Mouse (Mus musculus): Measurements from ENCODE around the gene Cops9. TPM values are rescaled to one million over a fixed set of nuclear protein-coding genes. Genes with fewer than 3 reads are reported as not detected.
A peak's percentile ranks its signal among the peaks of the same experiment; 100 is the strongest.

Gene Cops9
- 414 and 584 TPM in 2 replicates for polyA plus RNA-seq (2014; fragmentation: Nextera tagmentation; extraction: Ambion mirVana)

GRCm38 (mm10) chr1:92641514-92642272, at the start of gene Cops9:
Gene Cops9 (minus strand): TSS chr1:92641985.
- H3K27ac ChIP-seq (ENCODE audit: low read depth, low read length) = peak within 1 kb of the TSS; percentile 52
- WGBS = 2% methylated on average over 50 of the region's 50 CpGs
- H3K4me2 ChIP-seq (replicated peaks; ENCODE audit: low read depth, low read length) = peak within 1 kb of the TSS; percentile 93
- H3K9me3 ChIP-seq (ENCODE audit: control insufficient read depth, low read length) = no peaks in the 10 kb centered on the region
- ATAC-seq (ENCODE audit: low FRiP score, low TSS enrichment) = peak; percentile 91
- peaks cover 27% of the 10 kb centered on the region for H3K36me3 ChIP-seq (ENCODE audit: control insufficient read depth, insufficient read depth, low read length)
- H3K4me3 ChIP-seq (ENCODE audit: low read length) = peak within 1 kb of the TSS; percentile 83
- H3K4me1 ChIP-seq (ENCODE audit: control insufficient read depth, insufficient read depth, low read length) = peaks cover 10% of the 10 kb centered on the region; the same call in 1 of the 2 replicates
- H3K9ac ChIP-seq (ENCODE audit: low read depth, low read length) = peak within 1 kb of the TSS; percentile 86
- no peaks in the 10 kb centered on the region for H3K27me3 ChIP-seq (ENCODE audit: control insufficient read depth, insufficient read depth, low read length)

- Histone ChIP-seq H3K27ac (ENCODE audit: low read depth, low read length) (no peak overlapping the region), H3K4me3 (ENCODE audit: low read length) (no peak overlapping the region), H3K36me3 (ENCODE audit: control insufficient read depth, insufficient read depth, low read length) (no peaks in the 10 kb centered on the region), H3K9me3 (ENCODE audit: control insufficient read depth, low read length) (no peaks in the 10 kb centered on the region), H3K4me2 (replicated peaks; ENCODE audit: low read depth, low read length) (no peak overlapping the region), H3K4me1 (ENCODE audit: control insufficient read depth, insufficient read depth, low read length) (peaks cover 10% of the 10 kb centered on the region), H3K9ac (ENCODE audit: low read depth, low read length) (no peak overlapping the region), H3K27me3 (ENCODE audit: control insufficient read depth, insufficient read depth, low read length) (peaks cover 5% of the 10 kb centered on the region)
- ATAC-seq (ENCODE audit: low FRiP score, low TSS enrichment) = no peak
- 86% methylated on average over 3 of the region's 3 CpGs for WGBS
Observed at GRCm38 (mm10) chr1:92691166-92691844, 49.5 kb upstream of the Cops9 start.

DNA sequence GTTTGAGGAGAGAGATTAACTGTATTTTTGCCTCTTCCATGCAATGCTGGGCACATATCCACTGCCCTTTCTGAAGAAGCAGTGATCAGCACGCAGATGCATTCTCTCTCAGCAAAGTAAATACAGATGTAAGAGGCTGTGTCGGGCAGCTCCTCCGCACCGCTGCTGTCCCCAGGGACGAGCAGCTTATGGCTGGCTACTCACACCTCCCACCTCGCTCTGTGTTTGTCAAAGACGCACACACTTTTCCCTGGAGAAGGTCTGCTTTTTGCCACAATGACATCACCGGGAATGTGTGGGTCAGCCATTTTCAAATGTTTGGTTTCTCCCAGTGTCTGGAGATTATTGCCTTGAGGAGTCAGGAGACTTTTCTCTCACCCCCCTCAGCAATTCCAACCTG, 45.2 kb upstream of the Cops9 start:
- Histone ChIP-seq H3K9me3 (ENCODE audit: control insufficient read depth, low read length) (no peaks in the 10 kb centered on the region), H3K4me3 (ENCODE audit: low read length) (no peak overlapping the region), H3K27ac (ENCODE audit: low read depth, low read length) (peak overlapping the region; percentile 24; the same call in 1 of the 2 replicates), H3K4me2 (replicated peaks; ENCODE audit: low read depth, low read length) (no peak overlapping the region), H3K36me3 (ENCODE audit: control insufficient read depth, insufficient read depth, low read length) (no peaks in the 10 kb centered on the region), H3K27me3 (ENCODE audit: control insufficient read depth, insufficient read depth, low read length) (peaks cover 5% of the 10 kb centered on the region), H3K9ac (ENCODE audit: low read depth, low read length) (no peak overlapping the region), H3K4me1 (ENCODE audit: control insufficient read depth, insufficient read depth, low read length) (peaks cover 20% of the 10 kb centered on the region)
- peak; percentile 48; the same call in 1 of the 2 replicates for ATAC-seq (ENCODE audit: low FRiP score, low TSS enrichment)
- WGBS = 16% methylated on average over 8 of the region's 8 CpGs

DNA sequence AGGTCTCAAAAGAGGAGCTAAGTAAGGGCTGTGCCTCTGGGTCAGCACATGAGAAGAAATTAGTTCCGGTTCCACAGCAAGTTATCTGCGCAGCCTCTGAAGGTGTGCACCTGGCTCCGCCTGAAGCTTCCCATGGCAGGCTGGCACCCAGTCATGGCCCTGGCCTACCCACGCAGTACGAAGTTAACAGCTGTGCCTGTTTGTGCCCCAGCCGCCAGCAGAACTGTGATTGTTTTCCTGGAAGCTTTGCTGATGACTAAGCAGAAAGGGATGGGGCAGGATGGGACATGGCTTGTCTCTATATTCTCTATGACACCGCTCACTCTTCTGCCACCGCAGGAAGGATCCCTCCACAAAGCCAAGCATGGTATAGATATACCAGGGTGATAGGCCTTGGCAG, 41.4 kb upstream of the Cops9 start:
- ATAC-seq (ENCODE audit: low FRiP score, low TSS enrichment) = no peak
- 88% methylated on average over 8 of the region's 8 CpGs for WGBS
- H3K9ac ChIP-seq (ENCODE audit: low read depth, low read length) = no peak overlapping the region
- H3K4me1 ChIP-seq (ENCODE audit: control insufficient read depth, insufficient read depth, low read length) = peaks cover 26% of the 10 kb centered on the region
- no peaks in the 10 kb centered on the region for H3K9me3 ChIP-seq (ENCODE audit: control insufficient read depth, low read length)
- no peak overlapping the region for H3K4me2 ChIP-seq (replicated peaks; ENCODE audit: low read depth, low read length)
- no peaks in the 10 kb centered on the region for H3K36me3 ChIP-seq (ENCODE audit: control insufficient read depth, insufficient read depth, low read length)
- no peaks in the 10 kb centered on the region for H3K27me3 ChIP-seq (ENCODE audit: control insufficient read depth, insufficient read depth, low read length)
- no peak overlapping the region for H3K27ac ChIP-seq (ENCODE audit: low read depth, low read length)
- no peak overlapping the region for H3K4me3 ChIP-seq (ENCODE audit: low read length)

GRCm38 (mm10) chr1:92680668-92681603, 39.2 kb upstream of the Cops9 start:
- WGBS = 13% methylated on average over 16 of the region's 16 CpGs
- H3K36me3 ChIP-seq (ENCODE audit: control insufficient read depth, insufficient read depth, low read length) = no peaks in the 10 kb centered on the region
- no peaks in the 10 kb centered on the region for H3K9me3 ChIP-seq (ENCODE audit: control insufficient read depth, low read length)
- no peak overlapping the region for H3K27ac ChIP-seq (ENCODE audit: low read depth, low read length)
- H3K27me3 ChIP-seq (ENCODE audit: control insufficient read depth, insufficient read depth, low read length) = no peaks in the 10 kb centered on the region
- ATAC-seq (ENCODE audit: low FRiP score, low TSS enrichment) = peak; percentile 89
- H3K4me2 ChIP-seq (replicated peaks; ENCODE audit: low read depth, low read length) = 0 out of 2 replicates have a peak overlapping the region, but pooled peaks have one; percentile 8
- peaks cover 13% of the 10 kb centered on the region for H3K4me1 ChIP-seq (ENCODE audit: control insufficient read depth, insufficient read depth, low read length)
- no peak overlapping the region for H3K4me3 ChIP-seq (ENCODE audit: low read length)
- H3K9ac ChIP-seq (ENCODE audit: low read depth, low read length) = no peak overlapping the region

DNA sequence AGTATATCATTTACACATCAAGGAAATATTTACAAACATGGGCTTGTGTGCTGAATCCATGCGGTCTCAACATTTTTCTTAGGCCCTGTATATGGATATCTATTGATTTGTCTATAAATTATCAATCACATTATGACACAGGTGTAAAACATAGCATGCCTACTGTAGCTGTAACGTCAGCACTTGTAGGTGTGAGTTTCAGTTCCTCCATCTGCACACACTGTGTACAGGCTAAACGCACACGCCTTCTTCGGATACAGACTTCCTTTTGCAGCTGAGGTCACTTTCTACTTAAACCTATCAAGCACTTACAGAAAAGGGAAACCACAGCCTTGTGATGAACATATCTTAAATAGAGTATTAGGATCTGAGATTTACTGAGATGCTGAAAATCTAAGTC, 37.0 kb upstream of the Cops9 start:
- H3K4me1 ChIP-seq (ENCODE audit: control insufficient read depth, insufficient read depth, low read length) = peaks cover 12% of the 10 kb centered on the region

GRCm38 (mm10) chr1:92676676-92676975, 34.8 kb upstream of the Cops9 start:
- Histone ChIP-seq H3K27me3 (ENCODE audit: control insufficient read depth, insufficient read depth, low read length) (no peaks in the 10 kb centered on the region), H3K4me1 (ENCODE audit: control insufficient read depth, insufficient read depth, low read length) (peaks cover 6% of the 10 kb centered on the region; the same call in 1 of the 2 replicates), H3K9me3 (ENCODE audit: control insufficient read depth, low read length) (no peaks in the 10 kb centered on the region), H3K9ac (ENCODE audit: low read depth, low read length) (no peak overlapping the region), H3K4me2 (replicated peaks; ENCODE audit: low read depth, low read length) (no peak overlapping the region), H3K36me3 (ENCODE audit: control insufficient read depth, insufficient read depth, low read length) (no peaks in the 10 kb centered on the region), H3K27ac (ENCODE audit: low read depth, low read length) (no peak overlapping the region), H3K4me3 (ENCODE audit: low read length) (no peak overlapping the region)
- no peak for ATAC-seq (ENCODE audit: low FRiP score, low TSS enrichment)
- WGBS = 68% methylated on average over 3 of the region's 3 CpGs

More for the DNA sequence above, 37.0 kb upstream of the Cops9 start:
- H3K27ac ChIP-seq (ENCODE audit: low read depth, low read length) = no peak overlapping the region
- H3K9me3 ChIP-seq (ENCODE audit: control insufficient read depth, low read length) = no peaks in the 10 kb centered on the region
- ATAC-seq (ENCODE audit: low FRiP score, low TSS enrichment) = no peak
- no peak overlapping the region for H3K4me3 ChIP-seq (ENCODE audit: low read length)
- no peaks in the 10 kb centered on the region for H3K36me3 ChIP-seq (ENCODE audit: control insufficient read depth, insufficient read depth, low read length)
- H3K9ac ChIP-seq (ENCODE audit: low read depth, low read length) = no peak overlapping the region
- WGBS = 87% methylated on average over 5 of the region's 5 CpGs
- no peak overlapping the region for H3K4me2 ChIP-seq (replicated peaks; ENCODE audit: low read depth, low read length)
- no peaks in the 10 kb centered on the region for H3K27me3 ChIP-seq (ENCODE audit: control insufficient read depth, insufficient read depth, low read length)

GRCm38 (mm10) chr1:92675932-92676675, 34.3 kb upstream of the Cops9 start:
- 72% methylated on average over 10 of the region's 10 CpGs for WGBS
- Histone ChIP-seq H3K4me1 (ENCODE audit: control insufficient read depth, insufficient read depth, low read length) (peaks cover 6% of the 10 kb centered on the region; the same call in 1 of the 2 replicates), H3K27ac (ENCODE audit: low read depth, low read length) (no peak overlapping the region), H3K9ac (ENCODE audit: low read depth, low read length) (no peak overlapping the region), H3K9me3 (ENCODE audit: control insufficient read depth, low read length) (no peaks in the 10 kb centered on the region), H3K4me3 (ENCODE audit: low read length) (no peak overlapping the region), H3K36me3 (ENCODE audit: control insufficient read depth, insufficient read depth, low read length) (no peaks in the 10 kb centered on the region), H3K27me3 (ENCODE audit: control insufficient read depth, insufficient read depth, low read length) (no peaks in the 10 kb centered on the region), H3K4me2 (replicated peaks; ENCODE audit: low read depth, low read length) (no peak overlapping the region)
- ATAC-seq (ENCODE audit: low FRiP score, low TSS enrichment) = 0 out of 2 replicates have a peak, but pooled peaks have one; percentile 26

All from kidney, embryonic 14.5 days (tissue).